Mouse (Mus musculus) midbrain, postnatal 0 days (tissue): ENCODE measurements around the gene Grin3b. TPM values are rescaled to one million over a fixed set of nuclear protein-coding genes. Genes with fewer than 3 reads are reported as not detected.

Experiments used
- ATAC-seq: fragments of 200-750 bp; cut with Nextera tagmentation; 2 replicates; pipeline ENCODE4 v1.8.0; 2017; ENCODE audit warnings: moderate number of reproducible peaks, mild to moderate bottlenecking, moderate TSS enrichment, moderate library complexity; ENCODE audit not compliant: low FRiP score
- DNase-seq: peaks from one replicate; pipeline ENCODE4 v3.0.0-alpha.2; 2015; ENCODE audit warnings: low spot score
- H3K27ac ChIP-seq: fragments of 300-500 bp; sonication (generic); 2 replicates; pipeline ENCODE4 v1.5.1; 2014; ENCODE audit warnings: low read depth, mild to moderate bottlenecking, low read length, mixed read lengths
- H3K27me3 ChIP-seq: fragments of 300-500 bp; sonication (generic); 2 replicates; pipeline ENCODE4 v1.6.1; 2014; ENCODE audit warnings: low read length, control low read depth, mixed read lengths; ENCODE audit not compliant: insufficient read depth
- H3K36me3 ChIP-seq: fragments of 300-500 bp; sonication (generic); 2 replicates; pipeline ENCODE4 v1.6.1; 2014; ENCODE audit warnings: low read length, control low read depth, mixed read lengths; ENCODE audit not compliant: insufficient read depth
- H3K4me1 ChIP-seq: fragments of 300-500 bp; sonication (generic); 2 replicates; pipeline ENCODE4 v1.6.1; 2014; ENCODE audit warnings: mild to moderate bottlenecking, control low read depth, antibody characterized with exemption, low read length, mixed read lengths; ENCODE audit not compliant: insufficient read depth
- H3K4me2 ChIP-seq: fragments of 300-500 bp; sonication (generic); 2 replicates; pipeline ENCODE4 v1.6.1; 2014; ENCODE audit warnings: low read depth, mild to moderate bottlenecking, low read length, mixed read lengths; ENCODE audit not compliant: poor library complexity, severe bottlenecking
- H3K4me3 ChIP-seq: fragments of 300-500 bp; sonication (generic); 2 replicates; pipeline ENCODE4 v1.5.1; 2014; ENCODE audit warnings: low read depth, mild to moderate bottlenecking, low read length, moderate library complexity
- H3K9ac ChIP-seq: fragments of 300-500 bp; sonication (generic); replicated peaks from 2 replicates; pipeline ENCODE4 v1.6.1; 2014; ENCODE audit warnings: mild to moderate bottlenecking, low read length, moderate library complexity, mixed read lengths; ENCODE audit not compliant: poor library complexity, severe bottlenecking
- H3K9me3 ChIP-seq: fragments of 300-500 bp; sonication (generic); 2 replicates; pipeline ENCODE4 v1.6.1; 2016; ENCODE audit warnings: low read length, control low read depth
- CTCF ChIP-seq: IDR thresholded peaks from 2 replicates; pipeline ENCODE4 v1.5.1; 2016; ENCODE audit warnings: antibody characterized with exemption, mild to moderate bottlenecking
- WGBS: fragments of 180-500 bp; shearing (Covaris S2); extraction: QIAGEN DNeasy Blood & Tissue Kit; methylation state at CpG from one replicate; pipeline ENCODE4 v1.1.7; 2014; 5-methylcytosine and 5-hydroxymethylcytosine counted together
- polyA plus RNA-seq: library from polyadenylated mRNA; unstranded; fragments of >200 nt; fragmentation: Nextera tagmentation; extraction: Ambion mirVana; gene quantifications from 2 replicates; pipeline ENCODE4 v1.2.1, GENCODE M21; 2015
- total RNA-seq: library from RNA; depleted of rRNA; stranded (reverse); fragments of >200 nt; gene quantifications from 2 replicates; pipeline ENCODE4 v1.2.3, GENCODE M21; 2014

Grin3b gene
- total and polyA plus RNA-seq, 2 experiments from 2014 or later, result 0.21 to 2.2 TPM

- WGBS, result 7% methylated on average over 3 of the region's 3 CpGs
- no peak overlapping the region for H3K4me2 ChIP-seq
- H3K27me3 ChIP-seq, result peaks cover 16% of the 10 kb centered on the region
- ATAC-seq (no peak), DNase-seq (peak; percentile 51)
- no peak overlapping the region for H3K27ac ChIP-seq
- no peak overlapping the region for H3K9ac ChIP-seq
- peaks cover 44% of the 10 kb centered on the region for H3K36me3 ChIP-seq
- H3K4me1 ChIP-seq, result no peaks in the 10 kb centered on the region
- TF ChIP-seq CTCF, result peak; percentile 9
- no peaks in the 10 kb centered on the region for H3K9me3 ChIP-seq
- no peak overlapping the region for H3K4me3 ChIP-seq
Observed at GRCm38 (mm10) chr10:79969124-79969568, 1.4 kb upstream of the Grin3b start.

DNA sequence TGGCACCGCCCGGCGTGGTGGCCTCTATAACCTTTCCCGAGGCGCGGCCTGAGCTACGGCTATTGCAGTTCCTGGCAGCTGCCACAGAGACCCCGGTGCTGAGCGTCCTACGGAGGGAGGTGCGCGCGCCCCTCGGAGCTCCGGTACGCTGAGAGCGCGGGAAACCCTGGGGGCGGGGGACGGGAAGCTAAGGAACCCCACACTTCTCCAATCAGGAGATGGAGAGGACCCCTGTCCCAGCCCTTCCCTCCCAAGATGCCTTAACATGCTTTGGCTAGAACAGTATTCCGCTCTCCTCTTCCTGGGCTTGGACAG is 625 bp downstream of the Grin3b start:
- H3K4me1 ChIP-seq, result no peaks in the 10 kb centered on the region
- WGBS, result 3% methylated on average over 20 of the region's 21 CpGs
- H3K9ac ChIP-seq, result peak overlapping the region; percentile 51
- H3K27me3 ChIP-seq, result peaks cover 16% of the 10 kb centered on the region
- no peaks in the 10 kb centered on the region for H3K9me3 ChIP-seq
- peaks cover 33% of the 10 kb centered on the region for H3K36me3 ChIP-seq
- no peak for TF ChIP-seq CTCF
- ATAC-seq (no peak), DNase-seq (no peak)
- H3K4me3 ChIP-seq, result peak overlapping the region; percentile 38
- no peak overlapping the region for H3K27ac ChIP-seq
- H3K4me2 ChIP-seq, result peak overlapping the region; percentile 65

DNA sequence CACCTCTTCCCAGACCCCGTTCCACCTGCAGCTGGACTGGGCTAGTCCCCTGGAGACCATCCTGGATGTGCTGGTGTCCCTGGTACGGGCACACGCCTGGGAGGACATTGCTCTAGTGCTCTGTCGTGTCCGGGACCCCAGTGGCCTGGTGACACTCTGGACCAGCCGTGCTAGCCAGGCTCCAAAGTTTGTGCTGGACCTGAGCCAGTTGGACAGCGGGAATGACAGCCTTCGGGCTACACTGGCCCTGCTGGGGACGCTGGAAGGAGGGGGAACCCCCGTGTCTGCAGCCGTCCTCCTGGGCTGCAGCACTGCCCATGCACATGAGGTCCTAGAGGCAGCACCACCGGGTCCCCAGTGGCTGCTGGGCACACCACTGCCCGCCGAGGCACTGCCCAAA is 2.3 kb downstream of the Grin3b start:
- H3K4me2 ChIP-seq, result no peak overlapping the region
- 60% methylated on average over 14 of the region's 14 CpGs for WGBS

DNA sequence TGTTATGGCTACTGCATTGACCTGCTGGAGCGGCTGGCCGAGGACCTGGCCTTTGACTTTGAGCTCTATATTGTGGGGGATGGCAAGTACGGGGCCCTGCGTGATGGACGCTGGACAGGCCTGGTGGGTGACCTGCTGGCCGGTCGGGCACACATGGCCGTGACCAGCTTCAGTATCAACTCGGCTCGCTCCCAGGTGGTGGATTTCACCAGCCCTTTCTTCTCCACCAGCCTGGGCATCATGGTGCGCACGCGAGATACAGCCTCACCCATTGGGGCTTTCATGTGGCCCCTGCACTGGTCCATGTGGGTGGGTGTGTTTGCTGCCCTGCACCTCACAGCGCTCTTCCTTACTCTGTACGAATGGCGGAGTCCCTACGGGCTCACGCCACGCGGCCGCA is 3.6 kb downstream of the Grin3b start:
- Histone ChIP-seq H3K36me3 (peaks cover 37% of the 10 kb centered on the region), H3K27me3 (peaks cover 16% of the 10 kb centered on the region), H3K4me2 (no peak overlapping the region), H3K27ac (no peak overlapping the region), H3K9ac (no peak overlapping the region), H3K4me3 (no peak overlapping the region), H3K4me1 (no peaks in the 10 kb centered on the region), H3K9me3 (no peaks in the 10 kb centered on the region)
- no peak for TF ChIP-seq CTCF
- no peak for ATAC-seq
- DNase-seq, result no peak
- WGBS, result 90% methylated on average over 21 of the region's 21 CpGs

More for the DNA sequence above, 2.3 kb downstream of the Grin3b start:
- H3K36me3 ChIP-seq, result peaks cover 33% of the 10 kb centered on the region
- no peaks in the 10 kb centered on the region for H3K9me3 ChIP-seq
- TF ChIP-seq CTCF, result no peak
- no peaks in the 10 kb centered on the region for H3K4me1 ChIP-seq
- peaks cover 16% of the 10 kb centered on the region for H3K27me3 ChIP-seq
- DNase-seq, result no peak
- no peak overlapping the region for H3K27ac ChIP-seq
- ATAC-seq, result no peak
- no peak overlapping the region for H3K9ac ChIP-seq
- no peak overlapping the region for H3K4me3 ChIP-seq

GRCm38 (mm10) chr10:79974668-79975067 is 4.2 kb downstream of the Grin3b start:
- no peak overlapping the region for H3K9ac ChIP-seq
- H3K9me3 ChIP-seq, result no peaks in the 10 kb centered on the region
- H3K4me1 ChIP-seq, result no peaks in the 10 kb centered on the region
- 84% methylated on average over 8 of the region's 8 CpGs for WGBS
- no peak overlapping the region for H3K27ac ChIP-seq
- DNase-seq (no peak), ATAC-seq (no peak)
- H3K36me3 ChIP-seq, result peaks cover 42% of the 10 kb centered on the region
- H3K4me2 ChIP-seq, result no peak overlapping the region
- no peak for TF ChIP-seq CTCF
- H3K4me3 ChIP-seq, result no peak overlapping the region
- peaks cover 16% of the 10 kb centered on the region for H3K27me3 ChIP-seq

- TF ChIP-seq CTCF, result no peak
Observed at GRCm38 (mm10) chr10:79976071-79976721, 5.7 kb downstream of the Grin3b start.

More at GRCm38 (mm10) chr10:79976071-79976721, 5.7 kb downstream of the Grin3b start:
- Histone ChIP-seq H3K9ac (no peak overlapping the region), H3K27ac (no peak overlapping the region), H3K4me3 (no peak overlapping the region), H3K4me1 (no peaks in the 10 kb centered on the region), H3K27me3 (peaks cover 9% of the 10 kb centered on the region), H3K36me3 (peaks cover 42% of the 10 kb centered on the region), H3K9me3 (no peaks in the 10 kb centered on the region), H3K4me2 (no peak overlapping the region)
- no peak for ATAC-seq
- DNase-seq, result no peak
- WGBS, result 83% methylated on average over 28 of the region's 28 CpGs
